Mouse (Mus musculus) heart, adult 2 months (tissue): Measurements from ENCODE around the gene Trpm8.

Source experiments
- CTCF ChIP-seq: fragments of 200-600 bp; IDR thresholded peaks from 2 replicates; pipeline ENCODE4 v1.8.1; 2022; ENCODE audit warnings: antibody characterized with exemption, mild to moderate bottlenecking, moderate library complexity
- EP300 ChIP-seq: fragments of 200-500 bp; IDR thresholded peaks from 2 replicates; pipeline ENCODE4 v1.6.1; 2011; ENCODE audit warnings: low read depth, low read length, control low read depth; ENCODE audit not compliant: insufficient read depth
- POLR2A ChIP-seq: fragments of 200-500 bp; IDR thresholded peaks from 2 replicates; pipeline ENCODE4 v1.6.1; 2011; ENCODE audit warnings: mild to moderate bottlenecking, low read depth, low read length, control low read depth; ENCODE audit not compliant: insufficient read depth

DNA sequence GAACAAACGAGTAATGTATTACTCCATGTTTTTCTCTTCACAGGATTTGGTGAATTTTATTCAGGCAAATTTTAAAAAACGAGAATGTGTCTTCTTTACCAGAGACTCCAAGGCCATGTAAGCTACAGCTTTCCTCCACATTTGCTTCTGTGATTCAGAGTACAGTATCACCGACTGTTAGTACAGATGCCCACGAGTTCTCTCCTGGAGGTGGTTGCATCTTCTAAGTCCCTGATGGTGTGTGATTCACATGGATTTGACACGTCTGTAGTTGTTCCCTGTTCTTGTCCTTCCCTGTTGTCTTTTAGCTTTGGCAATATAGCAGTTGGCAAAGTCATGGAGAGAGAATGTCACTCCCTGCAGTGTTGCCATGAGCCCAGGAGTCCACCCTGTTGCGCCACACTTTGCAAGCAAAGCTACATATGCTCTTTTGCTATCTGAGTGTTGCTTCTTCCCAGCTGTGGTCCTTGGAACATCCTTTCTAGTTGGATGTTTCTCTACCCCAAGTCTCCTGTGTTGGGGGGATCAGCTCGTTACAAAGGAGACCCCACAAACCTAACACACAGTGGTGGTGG is 43.4 kb downstream of the Trpm8 start:
- no peak for TF ChIP-seq POLR2A
- TF ChIP-seq CTCF: no peak
- TF ChIP-seq EP300: no peak
